Mouse (Mus musculus): ENCODE measurements around the gene Atp6v0a2. TPM values are rescaled to one million over a fixed set of nuclear protein-coding genes. Genes with fewer than 3 reads are reported as not detected.

Gene Atp6v0a2
- polyA plus RNA-seq, 1 experiment from 2014 or later: 32.0 TPM

- H3K9ac ChIP-seq (ENCODE audit: low read depth, low read length): no peak overlapping the region
- H3K27me3 ChIP-seq (replicated peaks; ENCODE audit: control insufficient read depth, insufficient read depth, low read length): no peaks in the 10 kb centered on the region
- no peak for ATAC-seq
- H3K4me1 ChIP-seq (ENCODE audit: control insufficient read depth, insufficient read depth, low read depth, low read length): no peaks in the 10 kb centered on the region
- no peak overlapping the region for H3K27ac ChIP-seq (ENCODE audit: low read depth, low read length)
- H3K9me3 ChIP-seq (ENCODE audit: control insufficient read depth, low read length): no peaks in the 10 kb centered on the region
- no peak overlapping the region for H3K4me3 ChIP-seq (ENCODE audit: low read length)
- WGBS: 87% methylated on average over 17 of the region's 17 CpGs
- no peak overlapping the region for H3K4me2 ChIP-seq (ENCODE audit: low read length)
- peaks cover 8% of the 10 kb centered on the region; the same call in 1 of the 2 replicates for H3K36me3 ChIP-seq (ENCODE audit: control insufficient read depth, insufficient read depth, low read length)
Measured at GRCm38 (mm10) chr5:124605041-124605622, 23.2 kb upstream of the Atp6v0a2 start.

- no peak for ATAC-seq
- Histone ChIP-seq H3K27ac (ENCODE audit: low read depth, low read length) (no peak overlapping the region), H3K36me3 (ENCODE audit: control insufficient read depth, insufficient read depth, low read length) (peaks cover 21% of the 10 kb centered on the region), H3K9ac (ENCODE audit: low read depth, low read length) (no peak overlapping the region), H3K4me2 (ENCODE audit: low read length) (no peak overlapping the region), H3K4me1 (ENCODE audit: control insufficient read depth, insufficient read depth, low read depth, low read length) (no peaks in the 10 kb centered on the region), H3K9me3 (ENCODE audit: control insufficient read depth, low read length) (no peaks in the 10 kb centered on the region), H3K27me3 (replicated peaks; ENCODE audit: control insufficient read depth, insufficient read depth, low read length) (no peaks in the 10 kb centered on the region), H3K4me3 (ENCODE audit: low read length) (no peak overlapping the region)
- WGBS: 77% methylated on average over 10 of the region's 10 CpGs
Measured at GRCm38 (mm10) chr5:124610965-124611364, 17.4 kb upstream of the Atp6v0a2 start.

GRCm38 (mm10) chr5:124614709-124615108 is 13.7 kb upstream of the Atp6v0a2 start:
- H3K4me3 ChIP-seq (ENCODE audit: low read length): no peak overlapping the region
- no peaks in the 10 kb centered on the region for H3K4me1 ChIP-seq (ENCODE audit: control insufficient read depth, insufficient read depth, low read depth, low read length)
- H3K27me3 ChIP-seq (replicated peaks; ENCODE audit: control insufficient read depth, insufficient read depth, low read length): no peaks in the 10 kb centered on the region
- no peaks in the 10 kb centered on the region for H3K9me3 ChIP-seq (ENCODE audit: control insufficient read depth, low read length)
- peaks cover 13% of the 10 kb centered on the region for H3K36me3 ChIP-seq (ENCODE audit: control insufficient read depth, insufficient read depth, low read length)
- no peak overlapping the region for H3K27ac ChIP-seq (ENCODE audit: low read depth, low read length)
- no peak overlapping the region for H3K9ac ChIP-seq (ENCODE audit: low read depth, low read length)
- no peak overlapping the region for H3K4me2 ChIP-seq (ENCODE audit: low read length)
- WGBS: 89% methylated on average over 11 of the region's 11 CpGs
- ATAC-seq: no peak

GRCm38 (mm10) chr5:124618711-124619110 is 9.7 kb upstream of the Atp6v0a2 start:
- H3K27me3 ChIP-seq (replicated peaks; ENCODE audit: control insufficient read depth, insufficient read depth, low read length): no peaks in the 10 kb centered on the region
- no peak overlapping the region for H3K4me3 ChIP-seq (ENCODE audit: low read length)
- H3K4me1 ChIP-seq (ENCODE audit: control insufficient read depth, insufficient read depth, low read depth, low read length): no peaks in the 10 kb centered on the region
- no peaks in the 10 kb centered on the region for H3K9me3 ChIP-seq (ENCODE audit: control insufficient read depth, low read length)
- no peak overlapping the region for H3K4me2 ChIP-seq (ENCODE audit: low read length)
- peaks cover 3% of the 10 kb centered on the region for H3K36me3 ChIP-seq (ENCODE audit: control insufficient read depth, insufficient read depth, low read length)
- no peak overlapping the region for H3K27ac ChIP-seq (ENCODE audit: low read depth, low read length)
- no peak for ATAC-seq
- 91% methylated on average over 10 of the region's 10 CpGs for WGBS
- no peak overlapping the region for H3K9ac ChIP-seq (ENCODE audit: low read depth, low read length)

GRCm38 (mm10) chr5:124621362-124621761 is 7.0 kb upstream of the Atp6v0a2 start:
- no peak for ATAC-seq
- Histone ChIP-seq H3K9ac (ENCODE audit: low read depth, low read length) (no peak overlapping the region), H3K27ac (ENCODE audit: low read depth, low read length) (no peak overlapping the region), H3K9me3 (ENCODE audit: control insufficient read depth, low read length) (no peaks in the 10 kb centered on the region), H3K4me2 (ENCODE audit: low read length) (no peak overlapping the region), H3K27me3 (replicated peaks; ENCODE audit: control insufficient read depth, insufficient read depth, low read length) (no peaks in the 10 kb centered on the region), H3K36me3 (ENCODE audit: control insufficient read depth, insufficient read depth, low read length) (no peaks in the 10 kb centered on the region; the same call in 1 of the 2 replicates), H3K4me1 (ENCODE audit: control insufficient read depth, insufficient read depth, low read depth, low read length) (no peaks in the 10 kb centered on the region), H3K4me3 (ENCODE audit: low read length) (no peak overlapping the region)
- 67% methylated on average over 13 of the region's 13 CpGs for WGBS

- H3K36me3 ChIP-seq (ENCODE audit: control insufficient read depth, insufficient read depth, low read length): no peaks in the 10 kb centered on the region; the same call in 1 of the 2 replicates
- 92% methylated on average over 15 of the region's 15 CpGs for WGBS
- H3K9ac ChIP-seq (ENCODE audit: low read depth, low read length): no peak overlapping the region
Measured at GRCm38 (mm10) chr5:124622890-124623289, 5.5 kb upstream of the Atp6v0a2 start.

GRCm38 (mm10) chr5:124624291-124624690 is 4.1 kb upstream of the Atp6v0a2 start:
- WGBS: 90% methylated on average over 9 of the region's 9 CpGs

More at GRCm38 (mm10) chr5:124622890-124623289, 5.5 kb upstream of the Atp6v0a2 start:
- no peaks in the 10 kb centered on the region for H3K27me3 ChIP-seq (replicated peaks; ENCODE audit: control insufficient read depth, insufficient read depth, low read length)
- no peak for ATAC-seq
- H3K9me3 ChIP-seq (ENCODE audit: control insufficient read depth, low read length): no peaks in the 10 kb centered on the region
- no peak overlapping the region for H3K4me3 ChIP-seq (ENCODE audit: low read length)
- H3K4me2 ChIP-seq (ENCODE audit: low read length): no peak overlapping the region
- H3K4me1 ChIP-seq (ENCODE audit: control insufficient read depth, insufficient read depth, low read depth, low read length): peaks cover under 1% of the 10 kb centered on the region
- no peak overlapping the region for H3K27ac ChIP-seq (ENCODE audit: low read depth, low read length)

GRCm38 (mm10) chr5:124629641-124630040 is 1.3 kb downstream of the Atp6v0a2 start:
- 35% methylated on average over 11 of the region's 11 CpGs for WGBS
- Histone ChIP-seq H3K36me3 (ENCODE audit: control insufficient read depth, insufficient read depth, low read length) (peaks cover 7% of the 10 kb centered on the region), H3K9ac (ENCODE audit: low read depth, low read length) (peak overlapping the region; percentile 82), H3K4me1 (ENCODE audit: control insufficient read depth, insufficient read depth, low read depth, low read length) (peaks cover 16% of the 10 kb centered on the region), H3K27ac (ENCODE audit: low read depth, low read length) (no peak overlapping the region), H3K4me2 (ENCODE audit: low read length) (peak overlapping the region; percentile 60), H3K9me3 (ENCODE audit: control insufficient read depth, low read length) (no peaks in the 10 kb centered on the region), H3K27me3 (replicated peaks; ENCODE audit: control insufficient read depth, insufficient read depth, low read length) (no peaks in the 10 kb centered on the region), H3K4me3 (ENCODE audit: low read length) (peak overlapping the region; percentile 73)
- ATAC-seq: no peak

More at GRCm38 (mm10) chr5:124624291-124624690, 4.1 kb upstream of the Atp6v0a2 start:
- peaks cover 5% of the 10 kb centered on the region for H3K4me1 ChIP-seq (ENCODE audit: control insufficient read depth, insufficient read depth, low read depth, low read length)
- H3K4me2 ChIP-seq (ENCODE audit: low read length): no peak overlapping the region
- H3K27ac ChIP-seq (ENCODE audit: low read depth, low read length): no peak overlapping the region
- H3K9me3 ChIP-seq (ENCODE audit: control insufficient read depth, low read length): no peaks in the 10 kb centered on the region
- H3K4me3 ChIP-seq (ENCODE audit: low read length): no peak overlapping the region
- no peaks in the 10 kb centered on the region for H3K27me3 ChIP-seq (replicated peaks; ENCODE audit: control insufficient read depth, insufficient read depth, low read length)
- no peak overlapping the region for H3K9ac ChIP-seq (ENCODE audit: low read depth, low read length)
- no peak for ATAC-seq
- no peaks in the 10 kb centered on the region; the same call in 1 of the 2 replicates for H3K36me3 ChIP-seq (ENCODE audit: control insufficient read depth, insufficient read depth, low read length)

GRCm38 (mm10) chr5:124631685-124632084 is 3.3 kb downstream of the Atp6v0a2 start:
- no peak for ATAC-seq
- Histone ChIP-seq H3K9ac (ENCODE audit: low read depth, low read length) (no peak overlapping the region), H3K27me3 (replicated peaks; ENCODE audit: control insufficient read depth, insufficient read depth, low read length) (no peaks in the 10 kb centered on the region), H3K4me3 (ENCODE audit: low read length) (no peak overlapping the region), H3K4me2 (ENCODE audit: low read length) (no peak overlapping the region), H3K27ac (ENCODE audit: low read depth, low read length) (no peak overlapping the region), H3K9me3 (ENCODE audit: control insufficient read depth, low read length) (no peaks in the 10 kb centered on the region), H3K4me1 (ENCODE audit: control insufficient read depth, insufficient read depth, low read depth, low read length) (peaks cover 16% of the 10 kb centered on the region), H3K36me3 (ENCODE audit: control insufficient read depth, insufficient read depth, low read length) (peaks cover 22% of the 10 kb centered on the region)
- WGBS: 95% methylated on average over 11 of the region's 11 CpGs

All from hindbrain, embryonic 16.5 days (tissue).